Mouse (Mus musculus) frontal cortex, postnatal 36 days (tissue): ENCODE results near the gene Inafm1.
A peak's percentile ranks its signal among the peaks of the same experiment; 100 is the strongest.
"Not testable (repeated sequence)": the region's sequence is repeated elsewhere in the genome, so short reads cannot be mapped to it uniquely, and the experiment has no call there.

ENCODE experiments used
- DNase-seq, 2 experiments: peaks; one replicate each; pipeline ENCODE4 v3.0.0; 2022; ENCODE audit warnings: low spot score in 2 of 2

The Inafm1 gene

GRCm38 (mm10) chr7:16297616-16298015 lies 24.2 kb upstream of the Inafm1 start:
- no peak for DNase-seq

GRCm38 (mm10) chr7:16296766-16297390 lies 23.5 kb upstream of the Inafm1 start:
- peak; percentile 63 to 68 for DNase-seq

GRCm38 (mm10) chr7:16296146-16296545 lies 22.7 kb upstream of the Inafm1 start:
- no peak for DNase-seq

- DNase-seq, result peak; percentile 76 to 85
These were observed 22.0 kb upstream of the Inafm1 start for GRCm38 (mm10) chr7:16295321-16295900.

DNA sequence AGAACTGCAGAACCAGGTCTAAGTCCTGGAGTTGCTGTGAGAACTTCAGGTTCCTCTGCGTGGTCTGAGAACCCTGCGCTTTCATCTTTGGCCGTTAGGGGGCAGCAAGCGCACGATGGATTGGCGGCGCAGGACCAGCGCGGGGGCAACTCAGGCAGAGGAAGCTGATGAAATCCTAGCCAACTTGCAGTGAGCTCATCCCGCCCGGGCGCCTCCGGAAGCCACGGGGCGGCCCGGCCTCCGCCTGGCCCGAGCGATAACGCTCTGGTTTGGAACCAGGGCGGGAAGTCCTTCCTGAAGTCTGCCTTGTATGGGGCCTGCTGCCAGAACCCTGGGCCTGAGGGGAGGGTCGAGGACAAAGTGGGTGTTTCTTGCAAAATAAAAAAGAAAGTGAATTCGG lies 21.4 kb upstream of the Inafm1 start:
- peak; percentile 94 to 96 for DNase-seq

DNA sequence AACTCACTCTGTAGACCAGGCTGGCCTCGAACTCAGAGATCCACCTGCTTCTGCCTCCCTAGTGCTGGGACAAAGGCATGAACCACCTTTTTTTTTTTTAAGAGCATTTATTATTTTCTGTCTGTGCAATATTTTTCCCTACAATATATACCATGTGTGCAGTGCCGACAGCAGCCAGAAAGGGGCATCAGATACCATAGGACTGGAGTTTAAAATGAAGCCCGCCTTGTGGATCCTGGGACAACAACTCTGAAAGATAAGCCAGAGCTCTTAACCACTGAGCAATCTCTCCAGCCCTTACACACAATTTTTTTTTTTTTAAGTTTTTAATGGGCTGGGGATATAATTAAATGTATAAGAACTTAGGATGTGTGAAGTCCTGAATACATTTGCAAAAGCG lies 20.9 kb upstream of the Inafm1 start:
- no peak for DNase-seq

- DNase-seq, result no peak
These were observed 14.4 kb upstream of the Inafm1 start for GRCm38 (mm10) chr7:16287791-16288190.

- no peak for DNase-seq
These were observed 13.6 kb upstream of the Inafm1 start for GRCm38 (mm10) chr7:16287016-16287415.

- DNase-seq, result peak; percentile 98
These were observed 12.9 kb upstream of the Inafm1 start, which contains the start of gene Ccdc9 for GRCm38 (mm10) chr7:16286026-16286961. Gene Ccdc9, minus strand, starts transcription at chr7:16286795.

DNA sequence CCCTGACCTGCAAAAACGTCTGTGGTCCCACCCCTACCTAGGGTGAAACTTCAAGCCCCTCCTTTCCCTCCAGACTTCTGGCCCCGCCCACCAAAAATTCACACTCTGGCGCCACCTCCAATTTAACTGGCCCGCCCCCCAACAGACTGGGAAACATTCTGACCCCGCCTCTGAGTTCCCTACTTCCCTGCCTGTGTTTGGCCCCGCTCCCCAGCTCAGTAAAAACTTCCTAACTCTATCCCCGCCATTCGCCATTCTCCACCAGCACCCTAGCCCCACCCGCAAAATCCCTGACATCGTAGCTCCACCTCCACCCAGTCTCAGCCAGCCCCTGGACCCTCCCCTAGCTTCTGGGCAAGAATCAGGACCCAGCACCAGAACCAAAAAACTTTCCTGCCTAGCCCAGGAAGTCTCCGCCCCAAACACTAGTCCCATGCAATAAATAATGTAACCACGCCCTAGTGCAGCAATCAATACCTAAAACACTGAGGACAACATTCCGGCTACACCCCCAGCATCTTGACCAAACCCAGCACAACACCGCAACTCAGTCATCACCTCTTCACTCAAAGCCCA lies 12.1 kb upstream of the Inafm1 start:
- DNase-seq, result peak; percentile 28 to 36

DNA sequence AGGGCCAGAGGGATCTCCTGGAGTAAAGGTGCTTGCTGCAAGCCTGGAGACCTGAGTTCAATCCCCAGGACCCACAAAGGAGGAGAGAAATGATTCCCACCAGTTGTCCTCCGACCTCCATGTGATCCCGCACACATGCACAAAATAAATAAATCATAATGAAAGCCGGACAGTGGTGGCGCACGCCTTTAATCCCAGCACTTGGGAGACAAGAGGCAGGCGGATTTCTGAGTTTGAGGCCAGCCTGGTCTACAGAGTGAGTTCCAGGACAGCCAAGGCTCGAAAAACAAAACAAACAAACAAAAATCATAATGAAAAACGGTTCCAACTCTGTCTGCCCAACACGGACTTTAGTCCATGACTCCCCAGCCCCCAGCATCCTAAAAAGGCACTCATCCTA lies 11.5 kb upstream of the Inafm1 start:
- no peak for DNase-seq

GRCm38 (mm10) chr7:16284001-16284400 lies 10.6 kb upstream of the Inafm1 start:
- no peak for DNase-seq

- DNase-seq, result no peak
These were observed 8.9 kb upstream of the Inafm1 start for GRCm38 (mm10) chr7:16282334-16282733.

DNA sequence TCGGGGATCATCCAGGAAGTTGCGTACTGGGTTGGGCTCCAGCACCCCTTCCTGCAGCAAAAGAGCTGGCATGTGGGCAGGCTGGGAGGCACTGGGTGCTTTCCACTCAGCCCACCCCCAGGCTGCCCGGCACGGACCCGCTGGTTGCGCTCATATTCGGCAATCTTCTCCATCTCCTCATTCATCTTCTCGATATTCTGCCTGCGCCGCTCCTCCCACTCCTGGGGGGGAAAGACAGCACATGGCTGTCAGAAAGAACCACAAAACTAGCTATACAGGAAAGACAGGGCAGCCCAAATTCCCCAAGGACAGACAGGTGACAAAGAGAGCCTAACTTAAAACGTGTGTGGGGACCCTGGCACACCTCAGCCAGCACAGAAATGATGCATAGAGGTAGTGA lies 7.3 kb upstream of the Inafm1 start:
- no peak for DNase-seq

DNA sequence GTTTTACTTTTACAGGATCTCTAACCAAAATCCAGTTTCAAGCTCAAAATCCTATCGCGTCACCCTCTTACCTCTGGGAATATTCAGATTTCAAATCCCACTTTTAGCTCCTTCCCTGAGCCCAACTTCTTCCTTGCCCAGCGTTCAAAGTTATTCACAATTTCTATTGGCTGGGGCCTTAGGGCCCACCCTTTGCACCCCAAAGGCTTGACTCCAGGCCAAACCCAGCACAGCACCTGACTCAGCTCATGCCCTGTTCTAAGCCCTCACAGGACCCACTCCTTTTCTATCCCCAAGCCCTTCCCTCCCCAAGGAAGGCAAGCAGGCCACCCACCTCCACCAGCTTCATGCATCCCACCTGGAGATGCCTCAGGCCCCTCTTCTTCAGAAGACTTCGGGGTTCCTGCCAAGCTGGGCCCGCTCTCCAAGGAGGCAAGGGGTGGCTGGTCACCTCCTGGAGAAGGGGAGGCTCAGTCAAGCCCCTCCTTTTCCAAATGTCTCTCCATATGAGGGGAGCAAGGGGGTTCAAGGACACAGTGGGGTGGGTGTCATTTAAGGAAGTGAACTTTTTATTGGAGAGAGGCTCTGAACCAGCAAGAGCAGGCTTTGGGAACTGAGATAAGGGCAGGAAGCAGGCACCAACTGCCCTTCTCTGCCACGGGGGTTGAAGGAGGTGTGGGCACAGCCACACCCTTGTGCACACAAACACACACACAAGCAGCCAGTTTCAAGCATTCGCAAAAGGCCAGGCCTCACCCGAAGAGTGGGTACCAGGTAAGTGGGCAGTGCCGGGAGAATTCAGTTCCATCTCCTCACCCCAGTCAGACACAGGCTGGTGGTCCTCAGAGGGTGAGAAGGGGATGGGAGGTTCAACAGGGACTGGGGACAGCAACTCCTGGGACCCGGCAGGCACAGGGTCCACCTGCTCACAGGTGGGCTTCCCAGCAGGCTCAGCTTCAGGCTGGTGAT lies 1.8 kb upstream of the Inafm1 start:
- no peak for DNase-seq

DNA sequence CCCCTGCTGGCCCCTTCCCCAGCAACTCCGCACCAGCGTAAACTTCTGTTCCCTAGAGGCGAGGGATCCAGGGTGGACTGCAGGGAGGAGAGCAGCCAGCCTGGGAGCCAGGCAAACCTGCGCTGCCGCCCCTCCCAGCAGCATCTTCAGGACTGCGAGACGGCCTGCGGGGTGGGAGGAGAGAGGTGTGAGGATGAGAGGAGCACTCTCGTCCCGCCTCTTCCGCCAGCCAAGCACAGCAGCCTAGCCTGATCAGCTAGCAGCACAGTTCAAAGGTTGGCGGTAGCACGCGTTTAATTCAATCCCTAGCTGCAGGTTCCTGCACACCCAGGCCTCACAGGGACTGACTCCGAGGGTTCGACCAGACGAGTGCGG lies 336 bp upstream of the Inafm1 start:
- peak; percentile 67 to 69 for DNase-seq

- DNase-seq, result peak; percentile 62 to 66
These were observed 736 bp downstream of the Inafm1 start for GRCm38 (mm10) chr7:16272681-16273080.

DNA sequence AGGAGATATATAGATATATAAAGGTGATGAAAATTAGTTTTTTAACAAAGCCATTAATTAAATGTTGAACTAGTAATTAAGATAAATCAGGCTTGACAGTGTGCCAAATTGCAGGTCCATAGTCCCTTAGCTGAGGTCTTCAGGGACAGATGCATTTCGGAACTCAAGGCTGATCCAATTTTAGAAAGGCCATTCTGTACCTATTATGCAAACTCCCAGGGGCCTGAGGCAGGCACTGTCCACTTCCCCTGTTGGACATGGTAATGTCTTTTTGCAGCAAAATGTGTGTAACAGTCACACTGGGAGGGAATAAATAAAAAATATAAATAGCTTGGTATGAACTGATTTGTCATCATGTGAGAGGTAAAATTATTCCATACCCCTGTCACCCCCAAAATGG lies 2.3 kb downstream of the Inafm1 start:
- DNase-seq, result no peak

DNA sequence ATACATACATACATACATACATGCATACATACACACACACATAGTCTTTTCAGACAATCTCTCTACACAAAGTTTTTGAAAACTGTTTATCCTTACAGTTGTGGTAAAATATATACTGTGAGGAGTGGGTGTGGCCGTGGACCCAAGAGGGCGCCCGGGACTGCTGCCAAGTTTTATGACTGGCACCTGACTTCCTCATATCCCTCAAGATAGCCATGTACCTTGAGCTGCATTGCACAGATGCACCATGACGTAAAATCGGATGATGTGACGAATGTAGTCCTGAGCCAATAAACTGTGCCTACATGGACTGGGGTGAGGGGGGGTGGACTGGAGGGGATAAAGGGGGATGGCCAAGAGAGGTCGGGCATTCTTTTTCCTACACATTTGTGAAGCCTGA lies 6.8 kb downstream of the Inafm1 start:
- not testable (repeated sequence) for DNase-seq

DNA sequence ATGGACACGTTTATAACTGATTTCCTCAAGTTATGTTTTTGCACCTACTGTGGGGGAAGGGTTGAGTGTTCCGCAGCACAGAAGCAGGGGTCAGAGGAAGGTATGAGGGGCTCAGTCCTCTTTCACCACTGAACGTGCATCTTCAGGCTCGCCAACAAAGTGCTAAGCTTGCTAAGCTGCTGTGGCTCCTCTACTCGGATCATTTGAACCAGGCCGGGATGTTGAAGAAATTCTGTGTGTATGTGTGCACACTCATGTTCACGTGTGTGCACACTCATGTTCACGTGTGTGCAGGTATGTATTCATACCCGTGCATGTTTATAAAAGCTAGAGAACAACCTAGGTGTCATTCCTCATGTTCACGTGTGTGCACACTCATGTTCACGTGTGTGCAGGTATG lies 7.6 kb downstream of the Inafm1 start:
- DNase-seq, result no peak

DNA sequence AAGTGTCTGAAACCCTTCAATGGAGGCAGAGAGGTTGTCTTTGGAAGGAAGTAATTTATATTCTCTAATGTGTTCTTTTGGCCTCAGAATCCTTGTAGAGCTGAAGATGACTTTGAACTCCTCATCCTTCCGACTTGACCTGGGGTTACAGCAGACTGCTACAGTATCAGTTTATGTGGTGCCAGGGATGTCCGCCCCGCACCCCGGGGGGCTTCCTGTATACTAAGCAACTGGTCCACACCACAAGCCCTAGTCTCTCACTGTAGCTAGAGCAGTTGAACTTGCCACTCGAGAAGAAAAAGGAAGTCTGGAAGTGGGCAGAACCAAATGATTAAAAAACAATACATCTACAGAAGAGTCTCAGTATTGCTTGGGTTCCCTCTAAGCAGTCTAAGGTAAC lies 9.6 kb downstream of the Inafm1 start:
- no peak for DNase-seq
